In the genomic region with DNA sequence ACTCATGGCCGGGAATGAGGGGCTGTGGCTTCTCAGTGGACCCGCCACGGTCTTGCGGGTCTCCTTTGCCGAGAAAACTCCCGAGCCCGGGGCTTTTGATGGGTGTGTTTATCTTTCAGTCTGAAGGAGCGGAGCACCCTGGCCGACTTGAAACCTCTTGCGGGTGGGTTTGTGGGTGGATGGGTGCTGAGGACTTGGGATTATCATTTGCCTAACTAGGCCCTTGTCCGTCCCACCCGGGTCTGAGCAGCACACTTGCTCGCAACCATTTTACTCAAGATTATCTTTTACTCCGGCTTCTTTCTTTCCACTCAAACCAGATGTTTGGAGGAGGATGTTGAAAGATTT, we compare ENCODE assay signal across 7 mouse cellular contexts. TPM values are rescaled to one million over a fixed set of nuclear protein-coding genes. Genes with fewer than 3 reads are reported as not detected.
DNase-seq lines count a peak whose midpoint lies in the region; ATAC-seq and TF ChIP-seq lines count a peak whose summit lies in the region.

No protein-coding gene starts in this region.

- H3K4me2 ChIP-seq in limb, embryonic 13.5 days (replicated peaks), result peak overlapping the region; percentile 73
- peak overlapping the region; percentile 60 for H3K4me2 ChIP-seq in stomach, embryonic 15.5 days

- H3K4me3 ChIP-seq in megakaryocyte, embryonic 14.5 days (replicated peaks), result peak overlapping the region; percentile 99
- H3K4me3 ChIP-seq in embryonic fibroblast, embryonic 13.5 days (ENCODE audit: insufficient read depth, low read length), result peak overlapping the region; percentile 96
- H3K4me3 ChIP-seq in limb, embryonic 13.5 days, result peak overlapping the region; percentile 86
- H3K4me3 ChIP-seq in stomach, embryonic 15.5 days (replicated peaks), result peak overlapping the region; percentile 91

- peak overlapping the region; percentile 60; the same call in 1 of the 2 replicates for H3K27ac ChIP-seq in embryonic fibroblast, embryonic 13.5 days (ENCODE audit: insufficient read depth, low read length)
- H3K27ac ChIP-seq in limb, embryonic 13.5 days, result peak overlapping the region; percentile 95
- H3K27ac ChIP-seq in stomach, embryonic 15.5 days, result peak overlapping the region; percentile 90

- peaks cover 30% of the 10 kb centered on the region for H3K36me3 ChIP-seq in megakaryocyte, embryonic 14.5 days (replicated peaks; ENCODE audit: low read length)
- H3K36me3 ChIP-seq in limb, embryonic 13.5 days, result peaks cover 13% of the 10 kb centered on the region
- no peaks in the 10 kb centered on the region; the same call in 1 of the 2 replicates for H3K36me3 ChIP-seq in stomach, embryonic 15.5 days

- H3K9me3 ChIP-seq in megakaryocyte, embryonic 14.5 days, result peaks cover 5% of the 10 kb centered on the region; the same call in 1 of the 2 replicates
- no peaks in the 10 kb centered on the region for H3K9me3 ChIP-seq in limb, embryonic 13.5 days
- H3K9me3 ChIP-seq in stomach, embryonic 15.5 days, result no peaks in the 10 kb centered on the region

- H3K27me3 ChIP-seq in megakaryocyte, embryonic 14.5 days (replicated peaks), result no peaks in the 10 kb centered on the region
- no peaks in the 10 kb centered on the region for H3K27me3 ChIP-seq in limb, embryonic 13.5 days
- no peaks in the 10 kb centered on the region for H3K27me3 ChIP-seq in stomach, embryonic 15.5 days (replicated peaks)

- no peak for DNase-seq in layer of hippocampus, postnatal 10 days (ENCODE audit: low spot score in 2 of 2)
- no peak for DNase-seq in T-cell, adult 2 months (ENCODE audit: low spot score)

- 2% methylated on average over 14 of the region's 14 CpGs for WGBS in limb, embryonic 13.5 days
- WGBS in stomach, embryonic 15.5 days, result under 1% methylated on average over 14 of the region's 14 CpGs

- peaks cover 71% of the 10 kb centered on the region for H3K4me1 ChIP-seq in megakaryocyte, embryonic 14.5 days
- no peaks in the 10 kb centered on the region for H3K4me1 ChIP-seq in embryonic fibroblast, embryonic 13.5 days (ENCODE audit: control insufficient read depth, insufficient read depth, low read length)
- H3K4me1 ChIP-seq in limb, embryonic 13.5 days, result peaks cover 33% of the 10 kb centered on the region
- peaks cover 14% of the 10 kb centered on the region for H3K4me1 ChIP-seq in stomach, embryonic 15.5 days

- TF ChIP-seq POLR2A in embryonic fibroblast, embryonic 13.5 days (IDR thresholded peaks at IDR 0.05; ENCODE audit: low read depth, low read length), result no peak

- ATAC-seq in megakaryocyte, adult 5-6 weeks (ENCODE audit: poor library complexity, severe bottlenecking), result no peak
- ATAC-seq in limb, embryonic 13.5 days (ENCODE audit: low FRiP score, low read depth), result no peak
- no peak for ATAC-seq in stomach, embryonic 15.5 days (ENCODE audit: insufficient read depth, low FRiP score, low read depth)

- no peak for TF ChIP-seq CTCF in embryonic fibroblast, embryonic 13.5 days (IDR thresholded peaks at IDR 0.05; ENCODE audit: borderline replicate concordance, insufficient read depth, low read length)

- peak overlapping the region; percentile 96 for H3K9ac ChIP-seq in limb, embryonic 13.5 days
- H3K9ac ChIP-seq in stomach, embryonic 15.5 days, result peak overlapping the region; percentile 94

RNA-seq across cellular contexts. Expression of a gene that starts 4.5 kb away (rescaled TPM):
- polyA plus RNA-seq in megakaryocyte, embryonic 14.5 days (2012; ENCODE audit: insufficient read depth, low replicate concordance), result 23.0 and 64.0 TPM in 2 replicates
- total RNA-seq in megakaryocyte, adult 5-6 weeks (2015), result 3.4 and 6.2 TPM in 2 replicates
- 2.5 and 8.0 TPM in 2 replicates for total RNA-seq in megakaryocyte, adult 5-6 weeks (2017)
- polyA plus RNA-seq in embryonic fibroblast, embryonic 13.5 days (2011; ENCODE audit: insufficient read length, low read depth, missing spikeins), result 23.6 and 34.0 TPM in 2 replicates
- polyA plus RNA-seq in limb, embryonic 13.5 days (2015; fragmentation: Nextera tagmentation; extraction: Ambion mirVana), result 32.1 and 33.9 TPM in 2 replicates
- polyA plus RNA-seq in stomach, embryonic 15.5 days (2015; fragmentation: Nextera tagmentation; extraction: Ambion mirVana), result 20.8 and 25.9 TPM in 2 replicates
- total RNA-seq in layer of hippocampus, postnatal 10 days (2021), result 10 to 100 TPM; 29.7 to 35.4 TPM

RNA-seq across cellular contexts. Expression of a gene that starts 4.6 kb away (rescaled TPM):
- 67.6 and 168 TPM in 2 replicates for polyA plus RNA-seq in megakaryocyte, embryonic 14.5 days (2012; ENCODE audit: insufficient read depth, low replicate concordance)
- 40.3 and 50.5 TPM in 2 replicates for total RNA-seq in megakaryocyte, adult 5-6 weeks (2015)
- 43.8 and 49.2 TPM in 2 replicates for total RNA-seq in megakaryocyte, adult 5-6 weeks (2017)
- 22.2 and 23.0 TPM in 2 replicates for polyA plus RNA-seq in embryonic fibroblast, embryonic 13.5 days (2011; ENCODE audit: insufficient read length, low read depth, missing spikeins)
- 36.8 and 39.4 TPM in 2 replicates for polyA plus RNA-seq in limb, embryonic 13.5 days (2015; fragmentation: Nextera tagmentation; extraction: Ambion mirVana)
- polyA plus RNA-seq in stomach, embryonic 15.5 days (2015; fragmentation: Nextera tagmentation; extraction: Ambion mirVana), result 44.1 and 46.1 TPM in 2 replicates
- 100 to 1,000 TPM; 105 to 115 TPM for total RNA-seq in layer of hippocampus, postnatal 10 days (2021)
